Mouse (Mus musculus) cortical plate, adult 2 months (tissue): Measurements from ENCODE around the gene Cyba. TPM values are rescaled to one million over a fixed set of nuclear protein-coding genes. Genes with fewer than 3 reads are reported as not detected.

Source experiments
- H3K27ac ChIP-seq: fragments of 200-500 bp; 2 replicates; pipeline ENCODE4 v1.5.1; 2012; ENCODE audit warnings: low read length, control low read depth, inconsistent platforms; ENCODE audit not compliant: insufficient read depth
- H3K4me1 ChIP-seq: fragments of 200-500 bp; 2 replicates; pipeline ENCODE4 v1.6.1; 2011; ENCODE audit warnings: low read length; ENCODE audit not compliant: control insufficient read depth, insufficient read depth
- H3K4me3 ChIP-seq: fragments of 200-500 bp; 2 replicates; pipeline ENCODE4 v1.5.1; 2011; ENCODE audit warnings: mild to moderate bottlenecking, low read length, control low read depth; ENCODE audit not compliant: insufficient read depth
- CTCF ChIP-seq: fragments of 200-500 bp; IDR thresholded peaks from 2 replicates; pipeline ENCODE4 v1.5.1; 2011; ENCODE audit warnings: mild to moderate bottlenecking, control low read depth, low read length; ENCODE audit not compliant: insufficient read depth; ENCODE audit errors: extremely low read depth
- POLR2A ChIP-seq: fragments of 200-500 bp; IDR thresholded peaks from 2 replicates; pipeline ENCODE4 v1.6.1; 2011; ENCODE audit warnings: mild to moderate bottlenecking, low read length, control low read depth; ENCODE audit not compliant: insufficient read depth; ENCODE audit errors: extremely low read depth
- polyA plus RNA-seq: library from polyadenylated mRNA; depleted of rRNA; stranded (reverse); fragments of >200 nt; gene quantifications from 2 replicates; pipeline ENCODE4 v1.2.3, GENCODE M21; 2012

Gene Cyba
- polyA plus RNA-seq, 1 experiment = 19.8 TPM

DNA sequence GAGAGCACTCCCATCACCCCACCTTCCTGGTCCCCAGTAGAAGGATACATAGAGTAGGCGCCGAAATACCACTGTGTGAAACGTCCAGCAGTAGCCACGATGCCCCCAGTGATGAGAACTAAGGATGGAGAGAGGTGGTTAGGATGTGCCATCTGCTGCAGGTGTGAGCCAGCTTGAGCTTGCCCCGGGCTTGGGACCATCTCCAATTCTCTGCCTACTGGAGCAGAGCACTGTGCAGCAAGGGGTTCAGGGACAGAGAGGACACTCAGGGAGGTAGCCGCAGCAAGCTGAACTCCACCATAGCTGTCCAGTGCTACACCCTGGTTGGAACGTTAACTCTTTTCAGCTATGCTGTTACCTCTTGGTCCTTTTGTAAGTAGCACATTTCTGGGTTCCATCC is 5.1 kb downstream of the Cyba start:
- TF ChIP-seq POLR2A = no peak
- TF ChIP-seq CTCF = no peak
- H3K4me1 ChIP-seq = no peaks in the 10 kb centered on the region
- H3K27ac ChIP-seq = no peak overlapping the region
- no peak overlapping the region for H3K4me3 ChIP-seq

- TF ChIP-seq CTCF (no peak), POLR2A (no peak)
These were observed 6.6 kb downstream of the Cyba start for GRCm38 (mm10) chr8:122426145-122426544.

DNA sequence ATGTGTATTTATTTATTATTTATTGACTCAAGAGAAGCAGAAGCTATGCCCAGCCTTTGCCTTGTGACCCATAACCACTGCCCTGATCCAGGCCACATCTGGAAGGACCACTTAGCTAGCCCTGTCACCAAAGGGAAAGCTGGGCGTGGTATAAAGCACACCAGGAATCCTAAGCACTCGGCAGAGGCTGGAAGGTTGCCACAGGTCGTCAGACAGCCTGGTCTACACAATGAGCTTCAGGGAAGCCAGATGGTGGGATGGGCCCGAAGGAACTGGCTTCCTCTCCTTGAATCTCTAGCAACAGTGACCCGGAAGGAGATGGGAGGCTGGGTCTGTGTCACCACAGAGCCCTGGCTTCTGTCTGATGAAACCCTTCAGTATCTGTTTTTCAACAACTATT is 9.1 kb downstream of the Cyba start:
- Histone ChIP-seq H3K4me1 (0 out of 2 replicates have a peak, but pooled peaks cover 2% of the 10 kb centered on the region), H3K27ac (no peak overlapping the region), H3K4me3 (no peak overlapping the region)
- TF ChIP-seq CTCF = no peak
- TF ChIP-seq POLR2A = no peak

More at GRCm38 (mm10) chr8:122426145-122426544, 6.6 kb downstream of the Cyba start:
- no peak overlapping the region for H3K4me3 ChIP-seq
- H3K4me1 ChIP-seq = no peaks in the 10 kb centered on the region
- no peak overlapping the region for H3K27ac ChIP-seq

GRCm38 (mm10) chr8:122423217-122423616 is 9.5 kb downstream of the Cyba start:
- H3K4me3 ChIP-seq = no peak overlapping the region
- H3K27ac ChIP-seq = no peak overlapping the region
- 0 out of 2 replicates have a peak, but pooled peaks cover 2% of the 10 kb centered on the region for H3K4me1 ChIP-seq
- TF ChIP-seq POLR2A (no peak), CTCF (no peak)

DNA sequence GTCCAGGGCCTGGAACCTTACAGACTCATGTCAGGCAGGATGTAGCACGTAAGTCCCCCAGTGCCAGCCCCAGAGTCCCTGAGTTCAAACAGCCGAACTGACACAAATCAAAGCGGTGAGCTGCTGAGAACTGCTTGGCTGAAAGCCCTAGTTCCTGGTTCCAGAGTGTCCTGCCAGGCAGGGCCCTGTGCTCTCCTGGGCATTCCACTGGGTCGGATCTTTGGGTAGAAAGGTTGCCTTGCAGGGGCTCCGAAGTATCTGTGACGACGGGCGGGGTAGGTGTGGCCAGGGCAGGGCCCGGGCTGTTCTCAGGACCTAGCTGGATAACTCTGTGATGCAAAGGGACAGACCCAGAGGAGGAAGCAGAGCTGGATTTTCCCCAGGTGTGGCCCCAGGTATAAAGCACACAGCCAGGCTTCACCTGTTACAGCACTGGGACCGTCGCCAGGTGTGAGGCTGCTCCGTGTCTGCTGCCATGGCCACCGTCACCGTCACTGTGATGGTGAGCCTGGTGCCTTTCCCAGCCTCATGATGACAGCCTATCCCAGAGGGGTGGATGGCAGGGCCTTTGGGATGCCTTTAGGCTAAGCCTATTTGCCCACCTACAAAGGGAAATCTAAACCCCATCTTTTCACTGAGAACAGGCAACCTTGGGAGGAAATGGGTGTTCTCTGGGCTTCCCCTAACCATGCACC is 11.2 kb downstream of the Cyba start, which contains the start of gene Il17c:
Il17c (plus strand) TSS at position 645 of the 695 bp plus-strand sequence.
- Histone ChIP-seq H3K4me3 (no peak within 1 kb of the TSS), H3K4me1 (0 out of 2 replicates have a peak, but pooled peaks cover 2% of the 10 kb centered on the region), H3K27ac (no peak within 1 kb of the TSS)
- TF ChIP-seq CTCF (no peak), POLR2A (no peak)

GRCm38 (mm10) chr8:122419881-122420555 is 12.7 kb downstream of the Cyba start:
- H3K4me1 ChIP-seq = 0 out of 2 replicates have a peak, but pooled peaks cover 2% of the 10 kb centered on the region
- no peak for TF ChIP-seq CTCF
- TF ChIP-seq POLR2A = no peak
- no peak overlapping the region for H3K4me3 ChIP-seq
- H3K27ac ChIP-seq = no peak overlapping the region

GRCm38 (mm10) chr8:122415554-122415953 is 17.2 kb downstream of the Cyba start:
- Histone ChIP-seq H3K4me3 (no peak overlapping the region), H3K27ac (no peak overlapping the region), H3K4me1 (0 out of 2 replicates have a peak, but pooled peaks cover 2% of the 10 kb centered on the region)
- TF ChIP-seq POLR2A = no peak
- no peak for TF ChIP-seq CTCF

DNA sequence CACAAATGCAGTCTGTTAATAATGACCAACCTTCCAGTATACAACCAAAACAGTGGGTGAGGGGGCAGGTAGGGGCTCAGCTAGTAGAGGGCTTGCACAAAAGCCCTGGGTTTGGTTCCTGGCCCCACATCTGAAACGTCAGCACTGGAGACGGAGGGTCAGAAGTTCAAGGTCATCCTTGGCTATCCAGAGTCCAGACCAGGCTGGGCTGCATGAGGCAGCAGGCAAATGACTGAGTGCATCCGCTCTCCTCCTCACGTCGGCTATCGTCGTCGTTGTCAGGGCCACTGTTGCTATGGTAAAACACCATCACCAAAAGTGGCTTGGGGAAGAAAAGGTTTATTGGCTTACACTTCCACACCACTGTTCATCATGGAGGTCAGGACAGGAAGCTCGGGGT is 18.4 kb downstream of the Cyba start:
- Histone ChIP-seq H3K27ac (no peak overlapping the region), H3K4me3 (no peak overlapping the region), H3K4me1 (no peaks in the 10 kb centered on the region)
- TF ChIP-seq POLR2A = no peak
- no peak for TF ChIP-seq CTCF

DNA sequence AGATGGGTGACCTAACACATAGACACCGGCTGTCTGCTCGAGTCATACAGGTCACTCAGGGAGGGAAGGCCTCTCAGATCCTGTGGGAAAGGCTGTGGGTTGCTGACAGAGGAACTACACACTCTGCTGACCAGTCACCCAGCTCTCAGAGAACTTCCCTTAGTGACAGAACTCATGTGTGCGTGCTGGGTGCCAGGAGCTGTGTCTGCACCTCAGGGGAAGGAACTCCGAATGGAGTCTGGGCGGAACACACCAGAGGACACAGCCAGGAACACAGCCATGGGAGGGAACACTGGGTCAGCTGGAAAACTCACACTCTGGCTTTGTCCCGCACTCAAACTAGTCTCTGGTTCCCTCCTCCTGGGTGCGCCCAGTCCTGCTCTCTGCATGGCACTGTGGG is 25.1 kb downstream of the Cyba start:
- no peak for TF ChIP-seq CTCF
- no peak for TF ChIP-seq POLR2A
- no peaks in the 10 kb centered on the region; the same call in 1 of the 2 replicates for H3K4me1 ChIP-seq
- H3K27ac ChIP-seq = no peak overlapping the region
- no peak overlapping the region for H3K4me3 ChIP-seq

GRCm38 (mm10) chr8:122405146-122405805 is 27.5 kb downstream of the Cyba start:
- no peak for TF ChIP-seq CTCF
- TF ChIP-seq POLR2A = no peak

More at GRCm38 (mm10) chr8:122405146-122405805, 27.5 kb downstream of the Cyba start:
- no peaks in the 10 kb centered on the region; the same call in 1 of the 2 replicates for H3K4me1 ChIP-seq
- H3K27ac ChIP-seq = no peak overlapping the region
- H3K4me3 ChIP-seq = no peak overlapping the region
